Mouse (Mus musculus) lung, embryonic 14.5 days (tissue): ENCODE data around the gene Tekt4. TPM values are rescaled to one million over a fixed set of nuclear protein-coding genes. Genes with fewer than 3 reads are reported as not detected.

ENCODE experiments used
- ATAC-seq: fragments of 200-750 bp; cut with Nextera tagmentation; 2 replicates; pipeline ENCODE4 v1.8.0; 2017; ENCODE audit warnings: mild to moderate bottlenecking, moderate TSS enrichment, moderate library complexity; ENCODE audit not compliant: insufficient read depth
- DNase-seq: peaks from one replicate; pipeline ENCODE4 v3.0.0-alpha.2; 2015
- H3K27ac ChIP-seq: fragments of 300-500 bp; sonication (generic); 2 replicates; pipeline ENCODE4 v1.5.1; 2014; ENCODE audit warnings: low read depth, mild to moderate bottlenecking, moderate library complexity
- H3K27me3 ChIP-seq: fragments of 300-500 bp; sonication (generic); 2 replicates; pipeline ENCODE4 v1.6.1; 2014; ENCODE audit warnings: low read length, control low read depth; ENCODE audit not compliant: insufficient read depth
- H3K36me3 ChIP-seq: fragments of 300-500 bp; sonication (generic); 2 replicates; pipeline ENCODE4 v1.6.1; 2014; ENCODE audit warnings: control low read depth; ENCODE audit not compliant: insufficient read depth
- H3K4me1 ChIP-seq: fragments of 300-500 bp; sonication (generic); 2 replicates; pipeline ENCODE4 v1.6.1; 2014; ENCODE audit warnings: antibody characterized with exemption, control low read depth; ENCODE audit not compliant: insufficient read depth
- H3K4me2 ChIP-seq: fragments of 300-500 bp; sonication (generic); 2 replicates; pipeline ENCODE4 v1.6.1; 2014; ENCODE audit warnings: mild to moderate bottlenecking
- H3K4me3 ChIP-seq: fragments of 300-500 bp; sonication (generic); 2 replicates; pipeline ENCODE4 v1.5.1; 2014; ENCODE audit warnings: low read depth, low read length
- H3K9ac ChIP-seq: fragments of 300-500 bp; sonication (generic); 2 replicates; pipeline ENCODE4 v1.6.1; 2014
- H3K9me3 ChIP-seq: fragments of 300-500 bp; sonication (generic); 2 replicates; pipeline ENCODE4 v1.6.1; 2016; ENCODE audit warnings: low read depth, low read length, control low read depth
- CTCF ChIP-seq: IDR thresholded peaks from 2 replicates; pipeline ENCODE4 v1.5.1; 2016; ENCODE audit warnings: antibody characterized with exemption, low read depth
- whole genome bisulfite sequencing: fragments of 180-500 bp; shearing (Covaris S2); extraction: QIAGEN DNeasy Blood & Tissue Kit; methylation state at CpG from one replicate; pipeline ENCODE4 v1.1.7; 2014; 5-methylcytosine and 5-hydroxymethylcytosine counted together
- polyA plus RNA-seq: library from polyadenylated mRNA; unstranded; fragments of >200 nt; fragmentation: Nextera tagmentation; extraction: Ambion mirVana; gene quantifications from 2 replicates; pipeline ENCODE4 v1.2.1, GENCODE M21; 2014

Gene Tekt4
- polyA plus RNA-seq, 1 experiment from 2014 or later: 0.20 TPM

- Histone ChIP-seq H3K36me3 (no peaks in the 10 kb centered on the region), H3K9ac (no peak overlapping the region), H3K27ac (no peak overlapping the region), H3K27me3 (no peaks in the 10 kb centered on the region), H3K4me1 (no peaks in the 10 kb centered on the region), H3K9me3 (no peaks in the 10 kb centered on the region), H3K4me3 (no peak overlapping the region), H3K4me2 (no peak overlapping the region)
- DNase-seq (no peak), ATAC-seq (no peak)
- 26% methylated on average over 9 of the region's 9 CpGs for WGBS
- no peak for TF ChIP-seq CTCF
Observed at GRCm38 (mm10) chr17:25520492-25520891, 66.1 kb downstream of the Tekt4 start.

GRCm38 (mm10) chr17:25522080-25522479 is 67.7 kb downstream of the Tekt4 start:
- Histone ChIP-seq H3K27me3 (no peaks in the 10 kb centered on the region), H3K9ac (no peak overlapping the region), H3K4me2 (no peak overlapping the region), H3K4me1 (no peaks in the 10 kb centered on the region), H3K27ac (no peak overlapping the region), H3K9me3 (no peaks in the 10 kb centered on the region), H3K4me3 (no peak overlapping the region), H3K36me3 (no peaks in the 10 kb centered on the region)
- no peak for ATAC-seq
- DNase-seq: no peak
- WGBS: 75% methylated on average over 12 of the region's 12 CpGs
- TF ChIP-seq CTCF: no peak

Other genes with a start within 250 kb of the Tekt4 start
- 36.2 and 38.3 TPM in 2 replicates for gene Gnptg, start 214.5 kb upstream of the Tekt4 start, polyA plus RNA-seq
- 46.4 and 46.8 TPM in 2 replicates for gene Tsr3, start 214.4 kb upstream of the Tekt4 start, polyA plus RNA-seq
- gene Baiap3, start 198.3 kb upstream of the Tekt4 start, polyA plus RNA-seq: 0.46 and 0.93 TPM in 2 replicates
- gene Ube2i, start 180.0 kb upstream of the Tekt4 start, polyA plus RNA-seq: 756 and 759 TPM in 2 replicates
- 0.45 and 0.72 TPM in 2 replicates for gene Prss34, start 156.2 kb upstream of the Tekt4 start, polyA plus RNA-seq
- not detected in 2 replicates for gene Prss28, start 146.0 kb upstream of the Tekt4 start, polyA plus RNA-seq
- gene Prss29, start 136.0 kb upstream of the Tekt4 start, polyA plus RNA-seq: not detected in 2 replicates
- gene Tpsab1, start 109.1 kb upstream of the Tekt4 start, polyA plus RNA-seq: not detected in 2 replicates
- gene Tpsb2, start 88.3 kb upstream of the Tekt4 start, polyA plus RNA-seq: 1.3 and 2.4 TPM in 2 replicates
- 0.25 and 0.31 TPM in 2 replicates for gene Tpsg1, start 85.3 kb upstream of the Tekt4 start, polyA plus RNA-seq
- 3.6 and 4.4 TPM in 2 replicates for gene Cacna1h, start 20.8 kb upstream of the Tekt4 start, polyA plus RNA-seq
- gene Sstr5, start 42.7 kb downstream of the Tekt4 start, polyA plus RNA-seq: 0.15 TPM in 1 of 2 replicates, not detected in the other
- gene Sox8, start 116.1 kb downstream of the Tekt4 start, polyA plus RNA-seq: 0.42 and 0.79 TPM in 2 replicates
- gene Lmf1, start 124.5 kb downstream of the Tekt4 start, polyA plus RNA-seq: 25.7 and 26.1 TPM in 2 replicates